Mouse (Mus musculus): ENCODE measurements around the gene AY761184. TPM values are rescaled to one million over a fixed set of nuclear protein-coding genes. Genes with fewer than 3 reads are reported as not detected.

Gene AY761184
- polyA plus RNA-seq (2017; shearing (Covaris generic)) = not detected

DNA sequence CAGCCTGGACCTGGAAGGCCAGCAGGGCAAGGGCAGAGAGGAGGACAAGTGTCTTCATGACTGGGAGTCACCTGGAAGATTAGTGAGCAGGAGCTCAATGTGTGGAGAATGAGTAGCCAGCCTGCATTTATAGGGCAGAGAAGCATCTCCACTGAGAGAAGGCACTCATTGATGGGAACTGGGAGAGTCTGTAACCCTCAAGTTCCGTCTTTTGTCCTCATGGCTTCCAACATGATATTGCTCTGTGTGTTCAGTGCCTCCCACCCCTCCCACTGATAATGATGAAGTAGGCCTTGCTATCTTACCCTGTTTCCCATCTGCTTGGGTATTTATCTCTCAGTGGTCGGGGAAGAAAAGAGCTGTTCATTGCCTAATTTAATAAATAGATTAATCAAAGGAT, at the start of gene AY761184:
Gene AY761184, minus strand, starts transcription at position 101 of the 400 bp plus-strand sequence.

DNA sequence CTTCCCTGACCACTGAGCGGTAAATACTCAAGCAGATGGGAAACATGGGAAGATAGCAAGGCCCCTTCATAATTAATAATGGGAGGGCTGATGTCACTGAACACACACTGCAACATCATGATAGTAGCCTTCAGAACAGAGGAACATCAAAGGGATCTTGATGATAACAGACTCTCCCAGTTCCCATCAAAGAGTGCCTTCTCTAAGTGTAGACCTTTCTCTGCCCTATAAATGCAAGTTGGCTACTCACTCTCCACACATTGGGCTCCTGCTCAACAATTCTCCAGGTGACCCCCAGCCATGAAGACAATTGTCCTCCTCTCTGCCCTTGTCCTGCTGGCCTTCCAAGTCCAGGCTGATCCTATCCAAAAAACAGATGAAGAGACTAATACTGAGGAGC, 37.9 kb downstream of the AY761184 start, which contains the start of gene Defa34:
Gene Defa34, plus strand, starts transcription at position 301 of the 400 bp plus-strand sequence.

DNA sequence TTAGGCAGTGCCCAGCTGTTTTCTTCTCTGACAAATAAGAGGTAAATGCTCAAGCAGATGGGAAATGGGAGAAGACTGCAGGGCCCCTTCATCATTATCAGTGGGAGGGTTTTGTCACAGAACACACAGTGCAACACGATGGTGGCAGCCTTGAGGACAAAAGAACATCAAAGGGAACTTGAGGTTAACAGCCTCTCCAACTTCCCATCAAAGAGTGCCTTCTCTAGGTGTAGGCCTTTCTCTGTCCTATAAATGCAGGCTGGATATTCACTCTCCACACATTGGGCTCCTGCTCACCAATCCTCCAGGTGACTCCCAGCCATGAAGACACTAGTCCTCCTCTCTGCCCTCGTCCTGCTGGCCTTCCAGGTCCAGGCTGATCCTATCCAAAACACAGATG, 48.0 kb downstream of the AY761184 start, which contains the start of gene Defa17:
Gene Defa17, plus strand, starts transcription at position 301 of the 400 bp plus-strand sequence.

Other genes with a start within 250 kb of the AY761184 start
- not detected for gene Gm7849, start 247.1 kb downstream of the AY761184 start, polyA plus RNA-seq (2017; shearing (Covaris generic))
- not detected for gene Defa20, start 194.4 kb downstream of the AY761184 start, polyA plus RNA-seq (2017; shearing (Covaris generic))
- not detected for gene Defa32, start 174.6 kb downstream of the AY761184 start, polyA plus RNA-seq (2017; shearing (Covaris generic))
- not detected for gene Defa37, start 138.3 kb downstream of the AY761184 start, polyA plus RNA-seq (2017; shearing (Covaris generic))
- gene Defa28, start 120.6 kb downstream of the AY761184 start, polyA plus RNA-seq (2017; shearing (Covaris generic)) = not detected
- gene Gm7861, start 109.1 kb downstream of the AY761184 start, polyA plus RNA-seq (2017; shearing (Covaris generic)) = not detected
- gene Defa26, start 85.5 kb downstream of the AY761184 start, polyA plus RNA-seq (2017; shearing (Covaris generic)) = not detected
- gene Defa17, start 47.9 kb downstream of the AY761184 start, polyA plus RNA-seq (2017; shearing (Covaris generic)) = not detected
- not detected for gene Defa34, start 37.8 kb downstream of the AY761184 start, polyA plus RNA-seq (2017; shearing (Covaris generic))
- not detected for gene Defa24, start 30.8 kb upstream of the AY761184 start, polyA plus RNA-seq (2017; shearing (Covaris generic))
- not detected for gene Defb50, start 119.9 kb upstream of the AY761184 start, polyA plus RNA-seq (2017; shearing (Covaris generic))
- gene Defb2, start 136.3 kb upstream of the AY761184 start, polyA plus RNA-seq (2017; shearing (Covaris generic)) = not detected
- not detected for gene Defb10, start 155.3 kb upstream of the AY761184 start, polyA plus RNA-seq (2017; shearing (Covaris generic))
- not detected for gene Defb9, start 181.8 kb upstream of the AY761184 start, polyA plus RNA-seq (2017; shearing (Covaris generic))
- gene Defb11, start 202.8 kb upstream of the AY761184 start, polyA plus RNA-seq (2017; shearing (Covaris generic)) = not detected
- not detected for gene Defb15, start 229.1 kb upstream of the AY761184 start, polyA plus RNA-seq (2017; shearing (Covaris generic))
- not detected for gene Defb35, start 234.7 kb upstream of the AY761184 start, polyA plus RNA-seq (2017; shearing (Covaris generic))
- gene Defb13, start 243.1 kb upstream of the AY761184 start, polyA plus RNA-seq (2017; shearing (Covaris generic)) = not detected

Data from inflammation-experienced regulatory T-cells, adult 16 weeks (primary cell).